Comparison of ENCODE assay signal across 12 mouse cellular contexts in the genomic region with DNA sequence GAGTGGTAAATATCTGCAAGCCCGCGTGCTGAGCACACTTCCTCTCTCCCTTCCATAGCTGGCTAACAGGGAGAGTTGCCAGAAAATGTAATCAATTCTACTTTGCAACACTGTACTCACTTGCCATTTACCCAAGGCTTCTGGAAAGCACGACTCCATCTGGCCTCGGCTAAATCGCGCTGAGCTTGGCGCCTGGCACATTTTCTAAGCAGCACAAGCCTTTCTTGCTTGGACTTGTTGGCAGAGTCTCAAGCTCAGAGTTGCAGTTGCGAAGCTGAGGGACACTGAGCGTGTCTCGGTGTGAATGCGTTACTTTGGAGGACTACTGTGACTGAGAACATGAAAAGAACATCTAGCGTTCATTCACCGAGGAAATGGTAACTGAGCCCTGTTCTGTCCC.
A peak's percentile ranks its signal among the peaks of the same experiment; 100 is the strongest.
DNase-seq lines count a peak whose midpoint lies in the region; ATAC-seq and TF ChIP-seq lines count a peak whose summit lies in the region.
"Had no signal": no experiment of that assay in that cellular context is flagged by ENCODE, and none has a peak within 500 bp of the region (broad histone marks: within the 10 kb centered on the region; RNA-seq: fewer than 3 reads in every experiment).

No protein-coding gene starts in this region.

- WGBS in hindbrain, postnatal 0 days: 52% methylated on average over 13 of the region's 13 CpGs
- WGBS in hindbrain, embryonic 14.5 days: 85% methylated on average over 13 of the region's 13 CpGs
- WGBS in intestine, embryonic 15.5 days: 88% methylated on average over 13 of the region's 13 CpGs
- WGBS in midbrain, embryonic 13.5 days: 91% methylated on average over 13 of the region's 13 CpGs

- H3K4me1 ChIP-seq in hindbrain, postnatal 0 days (ENCODE audit: insufficient read depth, low read length): 0 out of 2 replicates have a peak, but pooled peaks cover 5% of the 10 kb centered on the region
- H3K4me1 ChIP-seq in hindbrain, embryonic 14.5 days (replicated peaks; ENCODE audit: control insufficient read depth, insufficient read depth, low read length): no peaks in the 10 kb centered on the region
- no peaks in the 10 kb centered on the region for H3K4me1 ChIP-seq in intestine, embryonic 15.5 days (replicated peaks)
- H3K4me1 ChIP-seq in midbrain, embryonic 13.5 days (replicated peaks): no peaks in the 10 kb centered on the region
- H3K4me1 ChIP-seq: heart, embryonic 10.5 days; lung, embryonic 15.5 days; stomach, embryonic 15.5 days had no signal

- DNase-seq in hindbrain, postnatal 0 days (ENCODE audit: low spot score): peak; percentile 72
- DNase-seq in hindbrain, embryonic 14.5 days (ENCODE audit: low spot score): no peak
- peak; percentile 22 for DNase-seq in fibroblast of lung, adult 2 months (ENCODE audit: low read depth)
- DNase-seq in layer of hippocampus, postnatal 36 days: peak; percentile 51 to 57
- DNase-seq in right cerebral cortex, postnatal 25 days: peak; percentile 80
- no peak for DNase-seq in gastrocnemius, postnatal 36 days
- DNase-seq: kidney, adult 18-20 months had no signal

- no peaks in the 10 kb centered on the region for H3K9me3 ChIP-seq in hindbrain, postnatal 0 days (ENCODE audit: low read length)
- H3K9me3 ChIP-seq in hindbrain, embryonic 14.5 days (ENCODE audit: control insufficient read depth, low read length): no peaks in the 10 kb centered on the region
- H3K9me3 ChIP-seq in intestine, embryonic 15.5 days: no peaks in the 10 kb centered on the region
- no peaks in the 10 kb centered on the region for H3K9me3 ChIP-seq in midbrain, embryonic 13.5 days
- H3K9me3 ChIP-seq: heart, embryonic 10.5 days; lung, embryonic 15.5 days; stomach, embryonic 15.5 days had no signal

- intact Hi-C loops in gastrocnemius, postnatal 36 days (cut with DNase I): no loop called here

- no peak for TF ChIP-seq CTCF in hindbrain, postnatal 0 days (IDR thresholded peaks at IDR 0.05; ENCODE audit: low read depth)

- no peak overlapping the region for H3K27ac ChIP-seq in hindbrain, postnatal 0 days
- no peak overlapping the region for H3K27ac ChIP-seq in hindbrain, embryonic 14.5 days
- no peak overlapping the region for H3K27ac ChIP-seq in intestine, embryonic 15.5 days
- H3K27ac ChIP-seq in midbrain, embryonic 13.5 days: no peak overlapping the region
- H3K27ac ChIP-seq: heart, embryonic 10.5 days; lung, embryonic 15.5 days; stomach, embryonic 15.5 days had no signal

- H3K4me3 ChIP-seq in hindbrain, postnatal 0 days (ENCODE audit: low read length): no peak overlapping the region
- H3K4me3 ChIP-seq in hindbrain, embryonic 14.5 days (replicated peaks; ENCODE audit: low read length): no peak overlapping the region
- no peak overlapping the region for H3K4me3 ChIP-seq in intestine, embryonic 15.5 days (replicated peaks)
- H3K4me3 ChIP-seq in midbrain, embryonic 13.5 days (replicated peaks): no peak overlapping the region
- H3K4me3 ChIP-seq: heart, embryonic 10.5 days; lung, embryonic 15.5 days; stomach, embryonic 15.5 days had no signal

- no peak overlapping the region for H3K9ac ChIP-seq in hindbrain, postnatal 0 days (replicated peaks; ENCODE audit: low read length)
- no peak overlapping the region for H3K9ac ChIP-seq in hindbrain, embryonic 14.5 days
- no peak overlapping the region for H3K9ac ChIP-seq in intestine, embryonic 15.5 days
- H3K9ac ChIP-seq in midbrain, embryonic 13.5 days (replicated peaks): no peak overlapping the region
- H3K9ac ChIP-seq: lung, embryonic 15.5 days; stomach, embryonic 15.5 days had no signal

- no peaks in the 10 kb centered on the region for H3K36me3 ChIP-seq in hindbrain, postnatal 0 days (ENCODE audit: insufficient read depth, low read length)
- H3K36me3 ChIP-seq in hindbrain, embryonic 14.5 days (replicated peaks; ENCODE audit: control insufficient read depth, insufficient read depth): no peaks in the 10 kb centered on the region
- H3K36me3 ChIP-seq in intestine, embryonic 15.5 days: no peaks in the 10 kb centered on the region
- H3K36me3 ChIP-seq in midbrain, embryonic 13.5 days: no peaks in the 10 kb centered on the region
- H3K36me3 ChIP-seq: heart, embryonic 10.5 days; lung, embryonic 15.5 days; stomach, embryonic 15.5 days had no signal

- H3K4me2 ChIP-seq in hindbrain, postnatal 0 days (ENCODE audit: low read depth, low read length): 0 out of 2 replicates have a peak overlapping the region, but pooled peaks have one; percentile 24
- no peak overlapping the region for H3K4me2 ChIP-seq in hindbrain, embryonic 14.5 days (replicated peaks)
- no peak overlapping the region for H3K4me2 ChIP-seq in intestine, embryonic 15.5 days (replicated peaks)
- no peak overlapping the region for H3K4me2 ChIP-seq in midbrain, embryonic 13.5 days (replicated peaks)
- H3K4me2 ChIP-seq: lung, embryonic 15.5 days; stomach, embryonic 15.5 days had no signal

- peak; percentile 32; the same call in 1 of the 2 replicates for ATAC-seq in hindbrain, postnatal 0 days
- no peak for ATAC-seq in hindbrain, embryonic 14.5 days (ENCODE audit: low FRiP score)
- ATAC-seq in intestine, embryonic 15.5 days: no peak
- no peak for ATAC-seq in midbrain, embryonic 13.5 days

- H3K27me3 ChIP-seq in hindbrain, postnatal 0 days (ENCODE audit: insufficient read depth, low read length): no peaks in the 10 kb centered on the region
- H3K27me3 ChIP-seq in hindbrain, embryonic 14.5 days (ENCODE audit: control insufficient read depth, insufficient read depth, low read length): no peaks in the 10 kb centered on the region
- H3K27me3 ChIP-seq in intestine, embryonic 15.5 days (replicated peaks): no peaks in the 10 kb centered on the region
- no peaks in the 10 kb centered on the region for H3K27me3 ChIP-seq in midbrain, embryonic 13.5 days
- H3K27me3 ChIP-seq: lung, embryonic 15.5 days; stomach, embryonic 15.5 days had no signal

Comparison
In these comparisons a context has a peak if more than half of its experiments do, and no peak if none do; other contexts are left out.
1. DNase-seq: peak in hindbrain, postnatal 0 days (single experiment), fibroblast of lung, adult 2 months (single experiment), layer of hippocampus, postnatal 36 days (2 of 2) and right cerebral cortex, postnatal 25 days (single experiment); none in hindbrain, embryonic 14.5 days (single experiment) and gastrocnemius, postnatal 36 days (0 of 2).